ENCODE assay signal across 9 mouse cellular contexts in genomic region chr5:77029735-77030134, GRCm38 (mm10). TPM values are rescaled to one million over a fixed set of nuclear protein-coding genes. Genes with fewer than 3 reads are reported as not detected.
A peak's percentile ranks its signal among the peaks of the same experiment; 100 is the strongest.
DNase-seq lines count a peak whose midpoint lies in the region; ATAC-seq lines count a peak whose summit lies in the region.
"Had no signal": no experiment of that assay in that cellular context is flagged by ENCODE, and none has a peak within 500 bp of the region (broad histone marks: within the 10 kb centered on the region; RNA-seq: fewer than 3 reads in every experiment).

No protein-coding gene starts in this region.

- H3K4me3 ChIP-seq in liver, embryonic 11.5 days (ENCODE audit: low read depth, low read length) = no peak overlapping the region
- H3K4me3 ChIP-seq in midbrain, embryonic 10.5 days = no peak overlapping the region
- H3K4me3 ChIP-seq: megakaryocyte, embryonic 14.5 days had no signal

- H3K4me2 ChIP-seq in liver, embryonic 11.5 days = no peak overlapping the region

- peak; percentile 49 for DNase-seq in layer of hippocampus, adult 11-12 months (ENCODE audit: low spot score)
- no peak for DNase-seq in layer of hippocampus, adult 9-11 months
- DNase-seq in R1 (ENCODE audit: low read depth, low spot score) = peak; percentile 71
- DNase-seq in fibroblast of lung, adult 2 months (ENCODE audit: low read depth) = peak; percentile 29
- no peak for DNase-seq in liver, embryonic 11.5 days (ENCODE audit: low spot score)
- peak; percentile 19 for DNase-seq in spleen, postnatal 36 days (ENCODE audit: low spot score in 2 of 2)
- no peak for DNase-seq in midbrain, embryonic 10.5 days (ENCODE audit: low spot score)

- peaks cover 4% of the 10 kb centered on the region for H3K4me1 ChIP-seq in liver, embryonic 11.5 days (replicated peaks; ENCODE audit: control insufficient read depth, insufficient read depth, low read length)
- H3K4me1 ChIP-seq in midbrain, embryonic 10.5 days = no peaks in the 10 kb centered on the region

- H3K36me3 ChIP-seq in liver, embryonic 11.5 days (ENCODE audit: control insufficient read depth, insufficient read depth, low read length) = no peaks in the 10 kb centered on the region
- H3K36me3 ChIP-seq in midbrain, embryonic 10.5 days = no peaks in the 10 kb centered on the region

- ATAC-seq in CD4-positive, CD25-positive, alpha-beta regulatory T cell, adult 4 months = peak; percentile 74
- peak; percentile 63 for ATAC-seq in liver, embryonic 11.5 days (replicated peaks; ENCODE audit: low FRiP score)

- no peaks in the 10 kb centered on the region for H3K9me3 ChIP-seq in liver, embryonic 11.5 days (ENCODE audit: control insufficient read depth, low read length)
- H3K9me3 ChIP-seq in midbrain, embryonic 10.5 days (replicated peaks) = no peaks in the 10 kb centered on the region

- H3K27me3 ChIP-seq in liver, embryonic 11.5 days (replicated peaks; ENCODE audit: control insufficient read depth, insufficient read depth, low read length) = no peaks in the 10 kb centered on the region
- no peaks in the 10 kb centered on the region for H3K27me3 ChIP-seq in midbrain, embryonic 10.5 days (ENCODE audit: low read depth, poor library complexity, severe bottlenecking)

- H3K9ac ChIP-seq in liver, embryonic 11.5 days (ENCODE audit: low read depth, low read length) = no peak overlapping the region

- WGBS in liver, embryonic 11.5 days = 76% methylated on average over 5 of the region's 5 CpGs
- WGBS in midbrain, embryonic 10.5 days = 76% methylated on average over 5 of the region's 5 CpGs

- no peak overlapping the region for H3K27ac ChIP-seq in liver, embryonic 11.5 days (ENCODE audit: low read depth, low read length)
- no peak overlapping the region for H3K27ac ChIP-seq in midbrain, embryonic 10.5 days (replicated peaks)

RNA-seq across cellular contexts. Expression of gene Thegl, which starts 13.9 kb away (rescaled TPM):
- polyA plus RNA-seq in CD4-positive, CD25-positive, alpha-beta regulatory T cell, adult 4 months (2017; shearing (Covaris generic)) = not detected
- polyA plus RNA-seq in liver, embryonic 11.5 days (2014; fragmentation: Nextera tagmentation; extraction: Ambion mirVana) = 0.34 and 0.48 TPM in 2 replicates
- polyA plus RNA-seq in midbrain, embryonic 10.5 days (2016; fragmentation: Nextera tagmentation; extraction: Ambion mirVana) = 0.12 TPM in 1 of 2 replicates, not detected in the other

RNA-seq across cellular contexts. Expression of gene Arl9, which starts 25.9 kb away (rescaled TPM):
- polyA plus RNA-seq in CD4-positive, CD25-positive, alpha-beta regulatory T cell, adult 4 months (2017; shearing (Covaris generic)) = not detected
- 0.47 TPM in 1 of 2 replicates, not detected in the other for polyA plus RNA-seq in liver, embryonic 11.5 days (2014; fragmentation: Nextera tagmentation; extraction: Ambion mirVana)
- not detected in 2 replicates for polyA plus RNA-seq in midbrain, embryonic 10.5 days (2016; fragmentation: Nextera tagmentation; extraction: Ambion mirVana)

RNA-seq across cellular contexts. Expression of gene Srp72, which starts 55.3 kb away (rescaled TPM):
- polyA plus RNA-seq in CD4-positive, CD25-positive, alpha-beta regulatory T cell, adult 4 months (2017; shearing (Covaris generic)) = 100 to 1,000 TPM; 134 to 144 TPM
- 89.7 and 90.0 TPM in 2 replicates for polyA plus RNA-seq in liver, embryonic 11.5 days (2014; fragmentation: Nextera tagmentation; extraction: Ambion mirVana)
- polyA plus RNA-seq in midbrain, embryonic 10.5 days (2016; fragmentation: Nextera tagmentation; extraction: Ambion mirVana) = 78.5 and 81.2 TPM in 2 replicates

Comparison
In these comparisons a context has a peak if more than half of its experiments do, and no peak if none do; other contexts are left out.
1. DNase-seq: peak in layer of hippocampus, adult 11-12 months (single experiment), R1 (single experiment), fibroblast of lung, adult 2 months (single experiment) and spleen, postnatal 36 days (2 of 2); none in layer of hippocampus, adult 9-11 months (single experiment), liver, embryonic 11.5 days (single experiment) and midbrain, embryonic 10.5 days (single experiment).